Mouse (Mus musculus) forebrain, embryonic 14.5 days (tissue): ENCODE measurements at regions not wholly inside any gene's neighbourhood (a gene's known extent, or its start where the extent isn't known, plus 50 kb on each side); places are given as distances from the start of the nearest gene placed in this dataset.

Source experiments
- ATAC-seq: fragments of 200-750 bp; cut with Nextera tagmentation; 2 replicates; pipeline ENCODE4 v1.8.0; 2017; ENCODE audit warnings: mild to moderate bottlenecking, moderate library complexity
- DNase-seq: peaks from one replicate; pipeline ENCODE4 v3.0.0-alpha.2; 2015; ENCODE audit warnings: low spot score
- H3K27ac ChIP-seq: fragments of 300-500 bp; sonication (generic); 2 replicates; pipeline ENCODE4 v1.5.1; 2014; ENCODE audit warnings: low read depth, mild to moderate bottlenecking, control low read depth, low read length, moderate library complexity
- H3K27me3 ChIP-seq: fragments of 300-500 bp; sonication (generic); replicated peaks from 2 replicates; pipeline ENCODE4 v1.6.1; 2014; ENCODE audit warnings: low read length, control low read depth, mixed read lengths; ENCODE audit not compliant: control insufficient read depth, insufficient read depth
- H3K36me3 ChIP-seq: fragments of 300-500 bp; sonication (generic); 2 replicates; pipeline ENCODE4 v1.6.1; 2014; ENCODE audit warnings: low read length, control low read depth; ENCODE audit not compliant: control insufficient read depth, insufficient read depth
- H3K4me1 ChIP-seq: fragments of 300-500 bp; sonication (generic); 2 replicates; pipeline ENCODE4 v1.6.1; 2014; ENCODE audit warnings: antibody characterized with exemption, low read length, control low read depth; ENCODE audit not compliant: control insufficient read depth, insufficient read depth
- H3K4me2 ChIP-seq: fragments of 300-500 bp; sonication (generic); 2 replicates; pipeline ENCODE4 v1.6.1; 2014; ENCODE audit warnings: mild to moderate bottlenecking, control low read depth, low read length
- H3K4me3 ChIP-seq: fragments of 300-500 bp; sonication (generic); 2 replicates; pipeline ENCODE4 v1.5.1; 2014; ENCODE audit warnings: low read depth, low read length, control low read depth
- H3K9ac ChIP-seq: fragments of 300-500 bp; sonication (generic); 2 replicates; pipeline ENCODE4 v1.6.1; 2014; ENCODE audit warnings: mild to moderate bottlenecking, low read length, control low read depth, moderate library complexity
- H3K9me3 ChIP-seq: fragments of 300-500 bp; sonication (generic); replicated peaks from 2 replicates; pipeline ENCODE4 v1.6.1; 2016; ENCODE audit warnings: low read length, control low read depth, mixed read lengths; ENCODE audit not compliant: control insufficient read depth
- WGBS: fragments of 180-500 bp; shearing (Covaris S2); extraction: QIAGEN DNeasy Blood & Tissue Kit; methylation state at CpG from one replicate; pipeline ENCODE4 v1.1.7; 2014; 5-methylcytosine and 5-hydroxymethylcytosine counted together

- Histone ChIP-seq H3K27ac (peak overlapping the region; percentile 78), H3K36me3 (no peaks in the 10 kb centered on the region), H3K4me3 (no peak overlapping the region), H3K4me2 (peak overlapping the region; percentile 44), H3K4me1 (peaks cover 45% of the 10 kb centered on the region), H3K27me3 (no peaks in the 10 kb centered on the region), H3K9me3 (no peaks in the 10 kb centered on the region), H3K9ac (peak overlapping the region; percentile 38)
- ATAC-seq (peak; percentile 68), DNase-seq (peak; percentile 92)
- WGBS, result 2% methylated on average over 16 of the region's 16 CpGs
These were observed 257.1 kb downstream of the Mycn start for GRCm38 (mm10) chr12:12684481-12685216.

GRCm38 (mm10) chr12:12683733-12684470 lies 257.8 kb downstream of the Mycn start:
- H3K27me3 ChIP-seq, result no peaks in the 10 kb centered on the region
- H3K27ac ChIP-seq, result peak overlapping the region; percentile 78
- H3K9me3 ChIP-seq, result no peaks in the 10 kb centered on the region
- H3K36me3 ChIP-seq, result no peaks in the 10 kb centered on the region
- 13% methylated on average over 10 of the region's 10 CpGs for WGBS
- DNase-seq (no peak), ATAC-seq (no peak)
- no peak overlapping the region for H3K4me3 ChIP-seq
- H3K9ac ChIP-seq, result peak overlapping the region; percentile 38
- peaks cover 47% of the 10 kb centered on the region for H3K4me1 ChIP-seq
- peak overlapping the region; percentile 44 for H3K4me2 ChIP-seq

GRCm38 (mm10) chr12:12681101-12681500 lies 260.6 kb downstream of the Mycn start:
- DNase-seq, result peak; percentile 73
- Histone ChIP-seq H3K4me1 (peaks cover 52% of the 10 kb centered on the region), H3K9ac (peak overlapping the region; percentile 73), H3K4me3 (peak overlapping the region; percentile 31), H3K36me3 (no peaks in the 10 kb centered on the region), H3K4me2 (peak overlapping the region; percentile 49), H3K27ac (peak overlapping the region; percentile 90), H3K27me3 (no peaks in the 10 kb centered on the region), H3K9me3 (no peaks in the 10 kb centered on the region)
- ATAC-seq, result peak; percentile 37
- 2% methylated on average over 6 of the region's 6 CpGs for WGBS

GRCm38 (mm10) chr12:12680371-12680921 lies 261.3 kb downstream of the Mycn start:
- Histone ChIP-seq H3K4me1 (peaks cover 54% of the 10 kb centered on the region), H3K4me3 (peak overlapping the region; percentile 31), H3K27me3 (no peaks in the 10 kb centered on the region), H3K4me2 (peak overlapping the region; percentile 49), H3K9ac (peak overlapping the region; percentile 73), H3K36me3 (no peaks in the 10 kb centered on the region), H3K27ac (peak overlapping the region; percentile 90), H3K9me3 (no peaks in the 10 kb centered on the region)
- DNase-seq (peak; percentile 93), ATAC-seq (peak; percentile 84)
- 2% methylated on average over 14 of the region's 14 CpGs for WGBS

GRCm38 (mm10) chr12:12676676-12677075 lies 265.0 kb downstream of the Mycn start:
- Histone ChIP-seq H3K4me3 (no peak overlapping the region), H3K4me2 (0 out of 2 replicates have a peak overlapping the region, but pooled peaks have one; percentile 2), H3K9ac (no peak overlapping the region), H3K4me1 (peaks cover 26% of the 10 kb centered on the region), H3K27me3 (no peaks in the 10 kb centered on the region), H3K9me3 (no peaks in the 10 kb centered on the region), H3K36me3 (no peaks in the 10 kb centered on the region), H3K27ac (peak overlapping the region; percentile 67; the same call in 1 of the 2 replicates)
- ATAC-seq, result peak; percentile 77
- peak; percentile 96 for DNase-seq
- WGBS, result 5% methylated on average over 9 of the region's 9 CpGs

- H3K9me3 ChIP-seq, result no peaks in the 10 kb centered on the region
- no peak overlapping the region for H3K4me3 ChIP-seq
- H3K36me3 ChIP-seq, result no peaks in the 10 kb centered on the region
- H3K27me3 ChIP-seq, result no peaks in the 10 kb centered on the region
- no peak overlapping the region for H3K9ac ChIP-seq
- H3K4me1 ChIP-seq, result no peaks in the 10 kb centered on the region
- 76% methylated on average over 5 of the region's 5 CpGs for WGBS
- H3K4me2 ChIP-seq, result no peak overlapping the region
- no peak overlapping the region for H3K27ac ChIP-seq
- ATAC-seq (no peak), DNase-seq (no peak)
These were observed 271.8 kb downstream of the Mycn start for GRCm38 (mm10) chr12:12669931-12670330.

GRCm38 (mm10) chr12:12668919-12669318 lies 272.8 kb downstream of the Mycn start:
- Histone ChIP-seq H3K27ac (no peak overlapping the region), H3K9ac (no peak overlapping the region), H3K27me3 (no peaks in the 10 kb centered on the region), H3K4me2 (no peak overlapping the region), H3K36me3 (no peaks in the 10 kb centered on the region), H3K4me1 (no peaks in the 10 kb centered on the region), H3K9me3 (no peaks in the 10 kb centered on the region), H3K4me3 (no peak overlapping the region)
- ATAC-seq (peak; percentile 61; the same call in 1 of the 2 replicates), DNase-seq (peak; percentile 49)
- WGBS, result 76% methylated on average over 4 of the region's 4 CpGs

GRCm38 (mm10) chr12:12655611-12656010 lies 286.1 kb downstream of the Mycn start:
- WGBS, result 85% methylated on average over 8 of the region's 8 CpGs

More at GRCm38 (mm10) chr12:12655611-12656010, 286.1 kb downstream of the Mycn start:
- Histone ChIP-seq H3K4me1 (no peaks in the 10 kb centered on the region), H3K27ac (no peak overlapping the region), H3K4me2 (no peak overlapping the region), H3K4me3 (no peak overlapping the region), H3K9me3 (no peaks in the 10 kb centered on the region; the same call in 1 of the 2 replicates), H3K9ac (no peak overlapping the region), H3K36me3 (no peaks in the 10 kb centered on the region), H3K27me3 (no peaks in the 10 kb centered on the region)
- no peak for DNase-seq
- no peak for ATAC-seq
